Mouse (Mus musculus): ENCODE measurements at regions not wholly inside any gene's neighbourhood (a gene's known extent, or its start where the extent isn't known, plus 50 kb on each side); places are given as distances from the start of the nearest gene placed in this dataset.

- in situ Hi-C loops (cut with MboI; ENCODE audit: low sequenced_read_pairs), result no loop called here
Measured at GRCm38 (mm10) chr15:67405011-67405410, 904.3 kb upstream of the Lrrc6 start.

- in situ Hi-C loops (cut with MboI; ENCODE audit: low sequenced_read_pairs), result no loop called here
Measured at GRCm38 (mm10) chr15:67402310-67402709, 901.6 kb upstream of the Lrrc6 start.

GRCm38 (mm10) chr15:67397269-67397668 is 896.6 kb upstream of the Lrrc6 start:
- in situ Hi-C loops (cut with MboI; ENCODE audit: low sequenced_read_pairs), result no loop called here

GRCm38 (mm10) chr15:67395114-67395513 is 894.4 kb upstream of the Lrrc6 start:
- in situ Hi-C loops (cut with MboI; ENCODE audit: low sequenced_read_pairs), result no loop called here

- in situ Hi-C loops (cut with MboI; ENCODE audit: low sequenced_read_pairs), result no loop called here
Measured at GRCm38 (mm10) chr15:67391918-67392317, 891.2 kb upstream of the Lrrc6 start.

GRCm38 (mm10) chr15:67388514-67388913 is 887.8 kb upstream of the Lrrc6 start:
- in situ Hi-C loops (cut with MboI; ENCODE audit: low sequenced_read_pairs), result no loop called here

- in situ Hi-C loops (cut with MboI; ENCODE audit: low sequenced_read_pairs), result no loop called here
Measured at GRCm38 (mm10) chr15:67386896-67387295, 886.2 kb upstream of the Lrrc6 start.

- in situ Hi-C loops (cut with MboI; ENCODE audit: low sequenced_read_pairs), result no loop called here
Measured at GRCm38 (mm10) chr15:67373599-67373998, 872.9 kb upstream of the Lrrc6 start.

- in situ Hi-C loops (cut with MboI; ENCODE audit: low sequenced_read_pairs), result no loop called here
Measured at GRCm38 (mm10) chr15:67373030-67373429, 872.3 kb upstream of the Lrrc6 start.

GRCm38 (mm10) chr15:67364099-67364756 is 863.5 kb upstream of the Lrrc6 start:
- in situ Hi-C loops (cut with MboI; ENCODE audit: low sequenced_read_pairs), result no loop called here

GRCm38 (mm10) chr15:67361012-67361571 is 860.4 kb upstream of the Lrrc6 start:
- in situ Hi-C loops (cut with MboI; ENCODE audit: low sequenced_read_pairs), result no loop called here

- in situ Hi-C loops (cut with MboI; ENCODE audit: low sequenced_read_pairs), result no loop called here
Measured at GRCm38 (mm10) chr15:67357867-67358266, 857.2 kb upstream of the Lrrc6 start.

GRCm38 (mm10) chr15:67355334-67355733 is 854.6 kb upstream of the Lrrc6 start:
- in situ Hi-C loops (cut with MboI; ENCODE audit: low sequenced_read_pairs), result no loop called here

- in situ Hi-C loops (cut with MboI; ENCODE audit: low sequenced_read_pairs), result no loop called here
Measured at GRCm38 (mm10) chr15:67354598-67355159, 854.0 kb upstream of the Lrrc6 start.

GRCm38 (mm10) chr15:67349501-67349900 is 848.8 kb upstream of the Lrrc6 start:
- in situ Hi-C loops (cut with MboI; ENCODE audit: low sequenced_read_pairs), result no loop called here

GRCm38 (mm10) chr15:67345179-67346148 is 844.8 kb upstream of the Lrrc6 start:
- in situ Hi-C loops (cut with MboI; ENCODE audit: low sequenced_read_pairs), result no loop called here

- in situ Hi-C loops (cut with MboI; ENCODE audit: low sequenced_read_pairs), result no loop called here
Measured at GRCm38 (mm10) chr15:67342050-67342449, 841.3 kb upstream of the Lrrc6 start.

GRCm38 (mm10) chr15:67337040-67337395 is 836.3 kb upstream of the Lrrc6 start:
- in situ Hi-C loops (cut with MboI; ENCODE audit: low sequenced_read_pairs), result no loop called here

GRCm38 (mm10) chr15:67336294-67337039 is 835.8 kb upstream of the Lrrc6 start:
- in situ Hi-C loops (cut with MboI; ENCODE audit: low sequenced_read_pairs), result no loop called here

- in situ Hi-C loops (cut with MboI; ENCODE audit: low sequenced_read_pairs), result no loop called here
Measured at GRCm38 (mm10) chr15:67332521-67332920, 831.8 kb upstream of the Lrrc6 start.

GRCm38 (mm10) chr15:67320292-67320691 is 819.6 kb upstream of the Lrrc6 start:
- in situ Hi-C loops (cut with MboI; ENCODE audit: low sequenced_read_pairs), result no loop called here

Data from CH12F3 (cell line).